In the genomic region with DNA sequence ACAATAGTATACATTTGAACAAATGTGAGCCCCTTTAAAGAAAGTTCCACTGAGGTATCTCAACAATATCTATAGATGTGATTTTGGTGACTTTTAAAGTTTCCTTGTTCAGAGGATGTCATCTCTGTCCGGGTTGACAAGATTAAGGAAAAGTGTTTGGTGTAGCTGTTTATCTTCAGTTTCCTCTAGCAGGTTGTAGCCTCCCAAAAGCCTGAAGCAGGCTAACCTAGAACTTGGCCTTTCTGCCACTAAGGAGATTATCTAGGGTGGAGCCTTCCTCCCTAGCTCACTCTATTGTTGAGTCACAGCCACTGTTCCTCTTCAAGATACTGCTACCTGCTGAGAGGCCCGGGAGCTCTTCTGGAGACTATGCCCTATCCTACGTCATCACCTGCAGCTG, we compare ENCODE assay signal across 17 mouse cellular contexts. TPM values are rescaled to one million over a fixed set of nuclear protein-coding genes. Genes with fewer than 3 reads are reported as not detected.
DNase-seq lines count a peak whose midpoint lies in the region; ATAC-seq lines count a peak whose summit lies in the region.
"Had no signal": no experiment of that assay in that cellular context is flagged by ENCODE, and none has a peak within 500 bp of the region (broad histone marks: within the 10 kb centered on the region; RNA-seq: fewer than 3 reads in every experiment).

No protein-coding gene starts in this region.

- ATAC-seq in megakaryocyte-erythroid progenitor cell, adult 5-6 weeks (replicated peaks; ENCODE audit: low FRiP score, low TSS enrichment, poor library complexity, severe bottlenecking), result peak; percentile 59
- ATAC-seq: forebrain, embryonic 14.5 days; forebrain, embryonic 16.5 days; Patski had no signal

- peak; percentile 20 for DNase-seq in R1 (ENCODE audit: low read depth, low spot score)
- no peak for DNase-seq in layer of hippocampus, adult 18-20 months (ENCODE audit: low spot score in 2 of 2)
- no peak for DNase-seq in adrenal gland, postnatal 4 days (ENCODE audit: low spot score in 2 of 2)
- DNase-seq in right cerebral cortex, postnatal 36 days (ENCODE audit: low spot score in 2 of 2), result no peak
- DNase-seq: adrenal gland, adult 8-10 months; adrenal gland, postnatal 14 days; cerebellum, adult 11 months; cerebellum, adult 18-20 months; cerebellum, adult 8-10 months; cerebellum, adult 9-11 months; cerebellum, postnatal 14 days; cerebellum, postnatal 36 days; embryo, embryonic 11 days had no signal

RNA-seq across cellular contexts. Expression of a gene that starts 16.4 kb away (rescaled TPM):
- total RNA-seq in megakaryocyte-erythroid progenitor cell, adult 5-6 weeks (2014; fragmentation: Nextera tagmentation), result 32.6 and 42.0 TPM in 2 replicates
- total RNA-seq in megakaryocyte-erythroid progenitor cell, adult 5-6 weeks (2017), result 19.1 and 25.8 TPM in 2 replicates
- total RNA-seq in layer of hippocampus, adult 18-20 months (2021), result 10 to 100 TPM; 11.1 to 11.8 TPM
- total RNA-seq in adrenal gland, postnatal 4 days (2021), result 10 to 100 TPM; 24.4 to 28.4 TPM

RNA-seq across cellular contexts. Expression of a gene that starts 27.8 kb away (rescaled TPM):
- 60.9 and 92.5 TPM in 2 replicates for total RNA-seq in megakaryocyte-erythroid progenitor cell, adult 5-6 weeks (2014; fragmentation: Nextera tagmentation)
- total RNA-seq in megakaryocyte-erythroid progenitor cell, adult 5-6 weeks (2017), result 39.4 and 40.3 TPM in 2 replicates
- 10 to 100 TPM; 51.5 to 55.7 TPM for total RNA-seq in layer of hippocampus, adult 18-20 months (2021)
- 10 to 100 TPM; 57.6 to 62.6 TPM for total RNA-seq in adrenal gland, postnatal 4 days (2021)

RNA-seq across cellular contexts. Expression of a gene that starts 53.8 kb away (rescaled TPM):
- 0.15 TPM in 1 of 2 replicates, not detected in the other for total RNA-seq in megakaryocyte-erythroid progenitor cell, adult 5-6 weeks (2014; fragmentation: Nextera tagmentation)
- total RNA-seq in megakaryocyte-erythroid progenitor cell, adult 5-6 weeks (2017), result 0.09 TPM in 1 of 2 replicates, not detected in the other
- 1 to 10 TPM; 2.2 to 3.4 TPM for total RNA-seq in layer of hippocampus, adult 18-20 months (2021)
- 1 to 10 TPM; 8.3 TPM for total RNA-seq in adrenal gland, postnatal 4 days (2021)
